Mouse (Mus musculus) intestine, embryonic 15.5 days (tissue): Measurements from ENCODE around the gene Wdr19. TPM values are rescaled to one million over a fixed set of nuclear protein-coding genes. Genes with fewer than 3 reads are reported as not detected.

ENCODE experiments used
- ATAC-seq: fragments of 200-750 bp; cut with Nextera tagmentation; 2 replicates; pipeline ENCODE4 v1.8.0; 2017; ENCODE audit warnings: moderate TSS enrichment, moderate library complexity
- H3K27ac ChIP-seq: fragments of 300-500 bp; sonication (generic); 2 replicates; pipeline ENCODE4 v1.5.1; 2015; ENCODE audit warnings: mild to moderate bottlenecking, inconsistent platforms
- H3K27me3 ChIP-seq: fragments of 300-500 bp; sonication (generic); replicated peaks from 2 replicates; pipeline ENCODE4 v1.6.1; 2015; ENCODE audit warnings: inconsistent platforms
- H3K36me3 ChIP-seq: fragments of 300-500 bp; sonication (generic); 2 replicates; pipeline ENCODE4 v1.6.1; 2015; ENCODE audit warnings: inconsistent platforms
- H3K4me1 ChIP-seq: fragments of 300-500 bp; sonication (generic); replicated peaks from 2 replicates; pipeline ENCODE4 v1.6.1; 2015; ENCODE audit warnings: inconsistent platforms
- H3K4me2 ChIP-seq: fragments of 300-500 bp; sonication (generic); replicated peaks from 2 replicates; pipeline ENCODE4 v1.6.1; 2015; ENCODE audit warnings: mild to moderate bottlenecking, inconsistent platforms
- H3K4me3 ChIP-seq: fragments of 300-500 bp; sonication (generic); replicated peaks from 2 replicates; pipeline ENCODE4 v1.5.1; 2015; ENCODE audit warnings: inconsistent platforms
- H3K9ac ChIP-seq: fragments of 300-500 bp; sonication (generic); 2 replicates; pipeline ENCODE4 v1.6.1; 2015; ENCODE audit warnings: inconsistent platforms
- H3K9me3 ChIP-seq: fragments of 300-500 bp; sonication (generic); 2 replicates; pipeline ENCODE4 v1.6.1; 2016; ENCODE audit warnings: inconsistent platforms
- WGBS: fragments of 180-500 bp; shearing (Covaris S2); methylation state at CpG from one replicate; pipeline ENCODE4 v1.1.7; 2015; 5-methylcytosine and 5-hydroxymethylcytosine counted together
- polyA plus RNA-seq: library from polyadenylated mRNA; unstranded; fragments of >200 nt; fragmentation: Nextera tagmentation; extraction: Ambion mirVana; gene quantifications from 2 replicates; pipeline ENCODE4 v1.2.1, GENCODE M21; 2015

Gene Wdr19
- polyA plus RNA-seq, 1 experiment from 2014 or later = 4.8 TPM

DNA sequence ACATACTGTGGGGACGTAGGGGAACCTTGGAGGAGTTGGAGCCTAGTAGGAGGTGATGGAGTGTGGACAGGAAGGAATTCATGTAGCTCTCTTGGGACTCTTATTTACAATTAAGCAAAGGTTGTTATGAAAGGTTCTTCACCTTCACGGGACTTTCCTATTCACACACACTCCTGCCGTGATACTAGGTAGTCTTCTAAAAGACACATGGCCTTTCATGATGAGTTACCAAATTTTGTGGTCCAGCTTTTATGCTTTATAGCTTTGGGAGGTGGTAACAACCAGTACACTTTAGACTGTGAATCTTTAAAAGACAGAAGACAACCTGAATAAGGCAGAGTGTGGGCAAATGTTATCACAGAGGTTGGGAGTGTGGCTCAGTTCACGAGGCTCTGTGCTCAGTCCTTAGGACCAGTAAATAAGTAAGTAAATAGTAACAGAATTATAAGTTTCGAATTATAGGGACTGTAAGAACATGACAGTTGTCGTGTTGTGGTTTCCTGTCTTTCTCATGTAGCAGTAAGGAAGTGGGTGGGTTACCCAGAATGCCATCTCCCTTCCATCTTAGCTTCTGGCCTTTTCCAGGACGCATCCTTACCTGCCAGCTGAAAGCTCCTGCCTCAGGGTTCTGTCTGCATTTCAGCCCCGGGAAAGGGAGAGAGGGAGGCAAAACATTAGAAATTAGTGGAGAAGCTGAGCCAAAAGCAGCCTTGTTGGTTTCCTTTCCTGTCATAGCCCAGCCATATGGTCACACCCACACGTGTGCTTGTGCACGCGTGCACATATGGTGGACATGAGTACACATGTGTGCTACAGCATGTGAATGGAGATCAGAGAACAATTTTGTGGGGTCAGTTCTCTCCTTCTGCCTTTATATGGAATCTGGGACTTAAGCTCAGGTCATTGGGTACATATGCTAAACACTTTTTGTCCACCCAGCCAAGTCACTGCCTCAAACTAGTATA, 18.1 kb downstream of the Wdr19 start:
- Histone ChIP-seq H3K9ac (no peak overlapping the region), H3K27me3 (no peaks in the 10 kb centered on the region), H3K4me3 (no peak overlapping the region), H3K27ac (no peak overlapping the region), H3K9me3 (no peaks in the 10 kb centered on the region), H3K4me1 (no peaks in the 10 kb centered on the region), H3K36me3 (no peaks in the 10 kb centered on the region), H3K4me2 (no peak overlapping the region)
- ATAC-seq = no peak
- 87% methylated on average over 11 of the region's 11 CpGs for WGBS

DNA sequence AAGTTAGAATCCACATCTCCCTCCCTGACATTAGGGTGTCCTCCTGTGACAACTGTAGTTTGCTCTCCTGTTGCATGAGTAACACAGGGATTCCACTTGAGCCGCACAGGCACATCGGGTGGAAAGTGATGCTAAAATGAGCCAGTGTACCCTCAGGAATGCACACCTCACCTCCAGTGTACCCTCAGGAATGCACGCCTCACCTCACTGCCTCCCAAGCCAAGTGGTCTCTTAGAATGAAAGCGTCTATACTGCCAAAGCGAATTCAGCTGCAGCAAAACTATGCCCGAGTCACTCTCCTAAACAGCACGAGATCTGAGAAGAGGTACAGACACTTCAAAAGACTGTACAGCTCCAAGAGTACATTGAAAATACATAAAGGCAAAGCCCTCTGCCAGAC, 21.5 kb downstream of the Wdr19 start:
- Histone ChIP-seq H3K4me2 (no peak overlapping the region), H3K27me3 (no peaks in the 10 kb centered on the region), H3K4me1 (no peaks in the 10 kb centered on the region), H3K36me3 (no peaks in the 10 kb centered on the region), H3K27ac (no peak overlapping the region), H3K9me3 (no peaks in the 10 kb centered on the region), H3K4me3 (no peak overlapping the region), H3K9ac (no peak overlapping the region)
- no peak for ATAC-seq
- WGBS = 81% methylated on average over 7 of the region's 7 CpGs

DNA sequence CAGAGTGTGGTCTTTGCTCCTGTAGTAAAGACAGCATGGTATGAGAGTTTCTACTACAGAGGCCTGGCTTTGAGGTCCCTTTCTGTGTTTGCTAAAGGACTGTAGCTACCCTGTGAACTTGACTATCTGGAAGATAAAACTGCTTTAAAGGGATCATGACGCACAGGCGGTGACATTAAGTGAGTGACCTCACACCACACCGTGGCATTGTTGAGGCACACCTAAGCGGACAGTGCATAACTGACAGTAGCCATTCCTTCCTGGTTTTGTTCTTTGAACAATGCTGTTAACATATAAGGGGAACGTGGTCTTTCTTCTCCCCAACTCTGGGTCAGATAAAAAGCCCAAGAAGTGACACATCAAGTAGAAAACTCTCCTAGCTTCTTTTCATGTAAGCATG, 24.6 kb downstream of the Wdr19 start:
- Histone ChIP-seq H3K27me3 (no peaks in the 10 kb centered on the region), H3K4me3 (no peak overlapping the region), H3K9ac (no peak overlapping the region), H3K36me3 (no peaks in the 10 kb centered on the region), H3K4me2 (no peak overlapping the region), H3K9me3 (no peaks in the 10 kb centered on the region), H3K27ac (no peak overlapping the region), H3K4me1 (no peaks in the 10 kb centered on the region)
- no peak for ATAC-seq
- WGBS = 78% methylated on average over 5 of the region's 5 CpGs

DNA sequence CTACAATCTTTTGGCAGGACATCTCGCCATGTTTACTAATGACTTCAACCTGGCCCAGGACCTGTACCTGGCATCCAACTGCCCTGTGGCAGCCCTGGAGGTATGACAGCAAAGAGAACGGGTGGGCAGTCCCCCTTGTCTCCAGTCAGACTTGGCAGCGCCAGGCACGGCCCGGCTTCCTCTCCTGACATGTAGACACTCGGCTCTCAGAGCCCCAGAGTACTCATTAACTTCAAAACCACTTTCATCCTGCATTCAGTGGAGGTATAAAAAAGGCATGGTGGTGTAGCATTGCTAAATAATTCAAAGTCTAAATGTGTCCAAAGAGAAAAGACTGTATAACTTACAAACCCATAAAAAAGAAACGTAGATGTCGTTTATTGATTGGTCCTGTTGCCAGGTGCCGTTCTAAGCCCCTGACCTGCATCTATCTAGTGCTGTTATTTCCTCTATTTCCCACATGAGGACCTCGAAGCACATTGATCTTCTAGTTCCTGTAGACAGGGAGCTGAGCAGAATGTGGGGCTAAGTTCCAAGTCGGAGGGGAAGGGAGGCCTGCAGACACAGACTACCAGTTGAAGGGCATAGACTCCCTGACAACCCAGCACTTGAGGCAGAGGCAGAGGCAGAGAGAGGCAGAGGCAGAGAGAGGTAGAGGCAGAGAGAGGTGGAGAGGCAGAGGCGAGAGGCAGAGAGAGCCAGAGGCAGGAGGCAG, 31.9 kb downstream of the Wdr19 start:
- Histone ChIP-seq H3K27me3 (no peaks in the 10 kb centered on the region), H3K9ac (no peak overlapping the region), H3K4me3 (no peak overlapping the region), H3K4me2 (no peak overlapping the region), H3K27ac (no peak overlapping the region), H3K36me3 (no peaks in the 10 kb centered on the region), H3K9me3 (no peaks in the 10 kb centered on the region), H3K4me1 (no peaks in the 10 kb centered on the region)
- WGBS = 61% methylated on average over 12 of the region's 12 CpGs
- no peak for ATAC-seq

DNA sequence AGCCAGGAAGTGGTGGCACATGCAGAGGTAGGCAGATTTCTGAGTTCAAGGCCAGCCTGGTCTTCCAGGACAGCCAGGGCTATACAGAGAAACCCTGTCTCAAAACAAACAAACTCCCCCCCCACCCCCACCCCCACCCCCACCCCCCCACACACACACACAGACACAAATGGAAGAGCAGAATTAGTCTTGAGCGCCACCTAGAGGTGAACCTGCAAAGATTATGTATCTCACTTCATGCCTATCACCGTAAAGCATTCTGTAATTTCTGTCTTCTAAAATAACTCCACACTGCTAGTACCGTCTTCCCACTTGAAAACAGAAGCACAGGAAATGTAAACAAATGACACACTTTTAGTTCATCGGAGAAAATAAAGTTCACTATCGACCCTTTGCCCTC, 43.2 kb downstream of the Wdr19 start:
- Histone ChIP-seq H3K27ac (no peak overlapping the region), H3K36me3 (no peaks in the 10 kb centered on the region), H3K27me3 (no peaks in the 10 kb centered on the region), H3K9me3 (no peaks in the 10 kb centered on the region), H3K4me2 (no peak overlapping the region), H3K9ac (no peak overlapping the region), H3K4me1 (no peaks in the 10 kb centered on the region), H3K4me3 (no peak overlapping the region)
- no peak for ATAC-seq
- 43% methylated on average over 5 of the region's 5 CpGs for WGBS

DNA sequence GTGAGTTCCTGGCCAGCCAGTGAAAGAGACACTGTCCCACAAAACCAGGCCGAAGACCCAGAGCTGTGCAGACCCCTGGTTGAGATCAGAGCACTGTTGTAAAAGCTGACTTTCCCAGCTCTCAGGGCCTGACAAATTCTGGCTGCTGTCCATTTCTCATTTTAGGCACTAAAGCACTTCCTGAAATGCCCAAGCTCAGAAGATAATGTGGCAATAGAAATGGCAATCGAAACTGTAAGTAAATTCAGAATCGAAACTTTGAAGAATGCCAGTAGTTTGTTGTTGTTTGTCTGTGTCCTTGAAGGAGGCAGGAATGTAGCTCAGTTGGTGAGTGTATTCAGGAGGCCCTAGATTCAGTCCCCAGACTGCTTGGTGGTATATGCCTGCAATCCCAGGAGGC, 47.8 kb downstream of the Wdr19 start:
- Histone ChIP-seq H3K27ac (no peak overlapping the region), H3K4me3 (no peak overlapping the region), H3K27me3 (no peaks in the 10 kb centered on the region), H3K36me3 (no peaks in the 10 kb centered on the region), H3K4me1 (no peaks in the 10 kb centered on the region), H3K4me2 (no peak overlapping the region), H3K9me3 (no peaks in the 10 kb centered on the region), H3K9ac (no peak overlapping the region)
- 84% methylated on average over 3 of the region's 3 CpGs for WGBS
- ATAC-seq = no peak

DNA sequence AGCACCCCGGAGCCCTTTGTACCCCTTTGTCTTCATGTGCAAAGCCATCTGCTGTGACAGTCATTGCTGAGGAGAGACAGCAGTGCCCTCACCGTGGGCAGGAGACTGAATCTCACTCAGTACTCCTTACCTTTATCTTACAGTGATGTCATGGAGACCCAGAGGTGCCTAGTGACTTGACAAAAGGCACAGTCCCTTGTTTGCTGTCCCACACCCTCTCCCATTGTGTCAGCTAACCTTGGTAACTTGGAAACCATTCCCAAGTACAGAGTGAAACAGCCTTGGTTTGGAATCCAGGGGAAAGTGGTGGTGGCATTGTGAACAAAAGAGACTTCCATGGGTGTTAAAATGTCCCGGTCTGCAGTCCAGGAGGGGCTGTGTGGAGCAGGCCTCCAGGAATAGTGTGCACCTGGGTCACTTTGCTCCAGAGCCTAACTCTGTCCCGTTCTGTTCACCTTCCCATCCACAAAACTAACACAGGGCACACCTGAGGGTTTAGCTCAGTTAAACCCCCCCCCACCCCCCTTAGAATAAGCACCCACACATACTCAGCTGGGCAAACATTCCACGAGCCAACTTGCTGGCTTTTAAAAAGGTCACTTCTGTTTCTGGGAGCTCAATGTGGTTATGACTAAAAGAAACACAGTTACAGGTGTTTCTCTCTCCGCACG, 50.8 kb downstream of the Wdr19 start:
- Histone ChIP-seq H3K4me1 (no peaks in the 10 kb centered on the region), H3K9me3 (no peaks in the 10 kb centered on the region), H3K36me3 (no peaks in the 10 kb centered on the region), H3K4me2 (no peak overlapping the region), H3K27ac (no peak overlapping the region), H3K4me3 (no peak overlapping the region), H3K9ac (no peak overlapping the region), H3K27me3 (no peaks in the 10 kb centered on the region)
- no peak for ATAC-seq
- WGBS = 68% methylated on average over 7 of the region's 7 CpGs

DNA sequence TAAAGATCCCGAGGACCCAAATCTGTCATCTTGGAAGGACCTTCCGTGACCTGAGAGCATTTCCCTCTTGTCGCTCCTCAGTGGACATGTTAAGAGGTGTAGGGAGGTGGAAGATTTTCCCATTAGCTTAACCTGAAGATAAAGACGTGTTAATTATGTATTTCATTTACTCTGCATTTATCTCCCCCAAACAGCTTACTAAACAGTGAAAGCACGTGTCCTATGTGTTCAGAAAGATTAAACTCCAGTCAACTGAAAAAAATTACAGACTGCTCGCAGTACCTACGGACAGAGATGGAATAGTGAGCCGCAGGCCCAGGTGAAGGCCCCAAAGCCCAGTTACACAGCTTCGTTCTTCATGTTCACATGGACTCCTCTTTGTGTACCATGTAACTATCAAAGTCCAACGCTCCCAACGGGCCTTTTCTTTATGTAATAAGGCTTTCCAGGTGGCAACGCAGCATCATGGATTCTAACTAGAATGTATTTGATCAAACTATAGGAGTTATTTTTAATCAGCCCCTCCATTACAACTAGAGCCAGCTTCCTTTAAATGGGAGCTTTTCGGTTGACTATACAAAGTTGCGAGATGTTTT, 58.5 kb downstream of the Wdr19 start:
- Histone ChIP-seq H3K27me3 (no peaks in the 10 kb centered on the region), H3K9ac (no peak overlapping the region), H3K9me3 (no peaks in the 10 kb centered on the region), H3K4me2 (no peak overlapping the region), H3K4me1 (no peaks in the 10 kb centered on the region), H3K27ac (no peak overlapping the region), H3K36me3 (peaks cover 10% of the 10 kb centered on the region), H3K4me3 (no peak overlapping the region)
- 88% methylated on average over 14 of the region's 14 CpGs for WGBS
- ATAC-seq = no peak

DNA sequence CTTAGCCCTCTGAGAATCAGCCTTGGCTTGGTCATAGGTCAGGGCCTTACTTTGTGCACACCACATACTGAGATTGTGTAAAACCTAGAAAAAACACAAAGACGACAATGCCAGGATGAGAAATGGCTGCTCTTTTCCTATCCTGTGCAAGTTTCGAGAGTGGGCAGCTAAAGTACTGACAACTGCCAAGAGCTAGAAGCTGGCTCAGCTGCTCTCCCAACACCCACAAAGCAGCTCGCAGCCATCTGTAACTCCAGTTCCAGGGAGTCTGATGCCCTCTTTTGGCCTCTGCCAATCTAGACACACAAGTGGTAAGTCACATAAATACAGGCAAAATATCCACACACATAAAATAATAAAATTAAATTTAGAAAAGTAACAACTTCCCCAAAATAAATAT, 74.5 kb downstream of the Wdr19 start:
- Histone ChIP-seq H3K9me3 (no peaks in the 10 kb centered on the region), H3K4me3 (no peak overlapping the region), H3K27ac (no peak overlapping the region), H3K27me3 (no peaks in the 10 kb centered on the region), H3K36me3 (peaks cover 25% of the 10 kb centered on the region), H3K4me1 (no peaks in the 10 kb centered on the region), H3K9ac (no peak overlapping the region), H3K4me2 (no peak overlapping the region)
- 86% methylated on average over 3 of the region's 3 CpGs for WGBS
- ATAC-seq = no peak

DNA sequence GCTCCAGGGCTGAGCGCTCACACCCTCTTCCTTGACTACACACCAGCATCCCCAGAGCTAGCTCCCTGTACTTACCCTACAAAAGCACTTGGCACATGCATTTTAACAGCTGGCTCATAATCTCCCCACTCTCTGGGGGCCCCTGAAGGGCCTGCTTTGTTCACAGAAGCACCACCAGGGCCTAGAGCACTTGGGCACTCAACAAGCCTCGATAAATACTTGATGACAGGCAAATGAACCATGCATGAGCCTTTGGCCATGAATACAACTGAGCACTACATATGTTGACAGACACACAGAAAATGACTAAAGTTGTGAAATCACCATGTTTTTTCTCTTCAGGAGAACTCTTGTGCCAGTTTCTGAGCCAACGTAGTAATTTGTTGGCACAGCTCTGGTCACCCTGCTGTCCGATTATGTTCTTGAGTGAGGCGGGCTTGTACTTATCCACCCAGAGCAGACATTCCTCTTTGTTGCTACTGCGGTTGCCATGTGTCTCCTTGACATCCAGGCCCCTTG, 79.7 kb downstream of the Wdr19 start:
- no peak for ATAC-seq
- peaks cover 20% of the 10 kb centered on the region for H3K36me3 ChIP-seq
- no peaks in the 10 kb centered on the region for H3K9me3 ChIP-seq
- 91% methylated on average over 6 of the region's 6 CpGs for WGBS
- no peaks in the 10 kb centered on the region for H3K4me1 ChIP-seq
- H3K9ac ChIP-seq = no peak overlapping the region
- no peak overlapping the region for H3K4me3 ChIP-seq
- H3K4me2 ChIP-seq = no peak overlapping the region
- H3K27ac ChIP-seq = no peak overlapping the region
- no peaks in the 10 kb centered on the region for H3K27me3 ChIP-seq

DNA sequence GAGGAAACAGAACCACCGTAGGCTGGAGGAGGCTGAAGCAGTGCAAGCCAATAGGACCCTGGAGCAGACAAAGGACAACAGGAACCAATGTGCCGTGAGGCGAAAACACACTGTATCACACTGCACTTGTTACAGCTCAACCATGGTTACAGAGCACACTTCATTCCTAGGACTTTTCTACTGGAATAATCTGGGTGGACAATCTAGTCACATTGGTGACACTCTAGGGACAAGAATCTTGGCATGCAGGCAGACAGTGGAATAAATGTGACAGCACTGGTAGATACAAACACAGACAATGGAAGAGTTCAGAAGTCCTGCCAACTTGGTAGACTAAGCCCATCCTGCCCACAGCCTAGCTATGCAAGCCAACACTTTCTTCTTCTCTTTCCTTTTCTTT, 81.7 kb downstream of the Wdr19 start:
- Histone ChIP-seq H3K9ac (no peak overlapping the region), H3K27ac (no peak overlapping the region), H3K4me2 (no peak overlapping the region), H3K27me3 (no peaks in the 10 kb centered on the region), H3K36me3 (peaks cover 25% of the 10 kb centered on the region), H3K4me3 (no peak overlapping the region), H3K9me3 (no peaks in the 10 kb centered on the region), H3K4me1 (no peaks in the 10 kb centered on the region)
- WGBS = 96% methylated on average over 3 of the region's 3 CpGs
- no peak for ATAC-seq

DNA sequence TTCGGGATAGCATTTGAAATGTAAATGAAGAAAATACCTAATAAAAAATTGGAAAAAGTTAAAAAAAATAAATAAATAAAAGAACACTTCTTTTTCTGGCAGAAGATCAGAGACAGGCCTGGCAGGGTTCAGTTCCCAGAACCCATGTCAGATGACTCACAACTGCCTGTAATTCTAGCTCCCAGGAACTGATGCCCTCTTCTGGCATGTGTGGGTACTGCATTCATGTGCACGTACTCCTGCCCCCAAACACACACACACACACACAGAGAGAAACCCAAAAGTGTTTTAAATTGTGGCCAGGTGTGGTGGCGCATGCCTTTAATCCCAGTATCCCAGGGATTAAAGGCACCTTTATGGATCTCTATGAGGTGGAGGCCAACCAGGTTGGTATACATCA, 84.7 kb downstream of the Wdr19 start:
- 98% methylated on average over 3 of the region's 3 CpGs for WGBS
- Histone ChIP-seq H3K27ac (no peak overlapping the region), H3K9ac (no peak overlapping the region), H3K27me3 (no peaks in the 10 kb centered on the region), H3K9me3 (no peaks in the 10 kb centered on the region), H3K4me3 (no peak overlapping the region), H3K4me2 (no peak overlapping the region), H3K4me1 (no peaks in the 10 kb centered on the region), H3K36me3 (peaks cover 29% of the 10 kb centered on the region)
- ATAC-seq = no peak
